12 mouse cellular contexts compared by ENCODE assay signal in the genomic region with DNA sequence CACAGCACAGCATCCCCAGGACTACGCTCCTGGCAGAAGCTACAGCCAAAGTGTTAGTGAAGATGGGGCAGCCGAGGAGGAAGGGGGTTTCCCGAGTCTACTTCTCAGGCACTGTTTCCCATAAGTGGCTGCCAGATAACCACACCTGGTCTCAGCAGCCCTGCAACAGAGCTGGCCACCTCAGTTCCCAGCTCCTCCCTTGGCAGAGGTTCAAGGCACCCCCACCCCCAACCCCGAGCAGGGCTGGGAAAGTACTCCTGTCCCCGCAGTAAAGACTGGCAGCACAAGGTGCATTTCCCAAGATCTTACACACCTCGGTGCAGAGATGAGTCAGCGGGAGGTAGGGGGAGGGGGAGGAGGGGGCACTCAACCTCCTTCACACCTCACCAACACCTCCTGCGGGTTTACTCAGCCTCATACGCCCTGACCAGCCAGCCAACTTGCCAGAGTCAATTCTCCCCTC. TPM values are rescaled to one million over a fixed set of nuclear protein-coding genes. Genes with fewer than 3 reads are reported as not detected.
DNase-seq lines count a peak whose midpoint lies in the region; ATAC-seq and TF ChIP-seq lines count a peak whose summit lies in the region.
"Had no signal": no experiment of that assay in that cellular context is flagged by ENCODE, and none has a peak within 500 bp of the region (broad histone marks: within the 10 kb centered on the region; RNA-seq: fewer than 3 reads in every experiment).

No protein-coding gene starts in this region.

- peak overlapping the region; percentile 42; the same call in 1 of the 2 replicates for H3K27ac ChIP-seq in heart, embryonic 15.5 days
- no peak overlapping the region for H3K27ac ChIP-seq in MEL (ENCODE audit: control insufficient read depth, low read depth, low read length)
- H3K27ac ChIP-seq in limb, embryonic 15.5 days, result peak overlapping the region; percentile 43
- H3K27ac ChIP-seq: forebrain, embryonic 13.5 days; hindbrain, embryonic 12.5 days; liver, embryonic 14.5 days had no signal

- TF ChIP-seq RAD21 in MEL (IDR thresholded peaks at IDR 0.05; ENCODE audit: low read depth, low read length), result no peak

- H3K4me1 ChIP-seq in heart, embryonic 15.5 days (replicated peaks), result peaks cover 68% of the 10 kb centered on the region
- H3K4me1 ChIP-seq in MEL (ENCODE audit: control insufficient read depth in 1 of 2, insufficient read depth in 2 of 2, low read length in 2 of 2), result peaks cover 0 to 8% of the 10 kb centered on the region in 2 experiments; a peak in 1 of 4 replicates
- H3K4me1 ChIP-seq in limb, embryonic 15.5 days, result peaks cover 55% of the 10 kb centered on the region

- H3K27me3 ChIP-seq in heart, embryonic 15.5 days, result no peaks in the 10 kb centered on the region
- H3K27me3 ChIP-seq in MEL (ENCODE audit: control insufficient read depth in 1 of 2, insufficient read depth in 2 of 2, low read length in 2 of 2), result no peaks in the 10 kb centered on the region
- H3K27me3 ChIP-seq in limb, embryonic 15.5 days, result no peaks in the 10 kb centered on the region
- H3K27me3 ChIP-seq: forebrain, embryonic 13.5 days; hindbrain, embryonic 12.5 days had no signal

- DNase-seq in heart, adult 9 months (ENCODE audit: low spot score in 2 of 2), result no peak
- DNase-seq in 3134 (ENCODE audit: extremely low read depth, insufficient read length, low spot score) (peak; percentile 40), MEL (ENCODE audit: low read depth, low spot score) (peak; percentile 34)
- DNase-seq in layer of hippocampus, postnatal 25 days (ENCODE audit: extremely low spot score in 1 of 2, low spot score in 1 of 2), result no peak
- no peak for DNase-seq in urinary bladder, postnatal 4 days (ENCODE audit: low spot score in 2 of 2)
- no peak for DNase-seq in thymus, adult 18-20 months
- DNase-seq: thymus, postnatal 14 days had no signal

- no peaks in the 10 kb centered on the region for H3K36me3 ChIP-seq in heart, embryonic 15.5 days
- peaks cover 0 to 3% of the 10 kb centered on the region in 2 experiments; a peak in 2 of 4 replicates for H3K36me3 ChIP-seq in MEL (ENCODE audit: control insufficient read depth in 1 of 2, insufficient read depth in 2 of 2, low read length in 2 of 2)
- no peaks in the 10 kb centered on the region for H3K36me3 ChIP-seq in limb, embryonic 15.5 days
- H3K36me3 ChIP-seq: hindbrain, embryonic 12.5 days had no signal

- peak; percentile 18; the same call in 1 of the 2 replicates for ATAC-seq in heart, embryonic 15.5 days (replicated peaks; ENCODE audit: insufficient number of reproducible peaks, insufficient read depth, low FRiP score, low read depth)
- ATAC-seq in limb, embryonic 15.5 days (ENCODE audit: insufficient number of reproducible peaks, low FRiP score, low TSS enrichment, low read depth), result peak; percentile 45
- ATAC-seq: forebrain, embryonic 13.5 days had no signal

- no peak overlapping the region for H3K9ac ChIP-seq in heart, embryonic 15.5 days
- H3K9ac ChIP-seq in MEL (ENCODE audit: control insufficient read depth, low read depth, low read length, poor library complexity, severe bottlenecking), result no peak overlapping the region
- no peak overlapping the region for H3K9ac ChIP-seq in limb, embryonic 15.5 days
- H3K9ac ChIP-seq: forebrain, embryonic 13.5 days; hindbrain, embryonic 12.5 days; liver, embryonic 14.5 days had no signal

- TF ChIP-seq POLR2A in MEL (IDR thresholded peaks at IDR 0.05; ENCODE audit: control insufficient read depth in 1 of 2, insufficient read depth in 1 of 2, low read depth in 1 of 2, low read length in 2 of 2, poor library complexity in 1 of 2), result no peak

- H3K4me3 ChIP-seq in heart, embryonic 15.5 days, result no peak overlapping the region
- no peak overlapping the region for H3K4me3 ChIP-seq in MEL (ENCODE audit: control insufficient read depth in 1 of 2, insufficient read depth in 1 of 2, low read depth in 2 of 2, low read length in 2 of 2)
- no peak overlapping the region for H3K4me3 ChIP-seq in limb, embryonic 15.5 days
- H3K4me3 ChIP-seq: forebrain, embryonic 13.5 days; hindbrain, embryonic 12.5 days had no signal

- no peaks in the 10 kb centered on the region for H3K9me3 ChIP-seq in heart, embryonic 15.5 days (replicated peaks)
- no peaks in the 10 kb centered on the region for H3K9me3 ChIP-seq in MEL (replicated peaks; ENCODE audit: insufficient read depth, low read length)
- no peaks in the 10 kb centered on the region for H3K9me3 ChIP-seq in limb, embryonic 15.5 days
- H3K9me3 ChIP-seq: forebrain, embryonic 13.5 days; hindbrain, embryonic 12.5 days had no signal

- H3K79me2 ChIP-seq in MEL (ENCODE audit: control insufficient read depth, insufficient read depth, low read length, poor library complexity), result 0 out of 2 replicates have a peak, but pooled peaks cover 3% of the 10 kb centered on the region

- WGBS in heart, embryonic 15.5 days, result 33% methylated on average over 9 of the region's 9 CpGs
- WGBS in limb, embryonic 15.5 days, result 29% methylated on average over 9 of the region's 9 CpGs

- H3K4me2 ChIP-seq in heart, embryonic 15.5 days, result no peak overlapping the region
- H3K4me2 ChIP-seq in limb, embryonic 15.5 days, result no peak overlapping the region
- H3K4me2 ChIP-seq: forebrain, embryonic 13.5 days; hindbrain, embryonic 12.5 days had no signal

- no peak for TF ChIP-seq CTCF in MEL (IDR thresholded peaks at IDR 0.05 in 2 of 3, conservative IDR thresholded peaks at IDR 0.05 in 1 of 3; ENCODE audit: control insufficient read depth in 1 of 3, insufficient read depth in 1 of 3, low read depth in 2 of 3, low read length in 3 of 3, poor library complexity in 1 of 3, severe bottlenecking in 1 of 3)

- no peak for TF ChIP-seq EP300 in MEL (IDR thresholded peaks at IDR 0.05; ENCODE audit: low read depth in 1 of 2, low read length in 2 of 2)

TF ChIP-seq in MEL, 35 proteins besides CTCF, POLR2A, EP300 and RAD21:
- TF ChIP-seq UBTF (IDR thresholded peaks at IDR 0.05; ENCODE audit: borderline replicate concordance, insufficient read depth, low read depth, low read length) (no peak), CHD2 (IDR thresholded peaks at IDR 0.05; ENCODE audit: low read length) (no peak), POLR2AphosphoS5 (IDR thresholded peaks at IDR 0.05; ENCODE audit: borderline replicate concordance, low read depth, low read length) (no peak), NELFE (IDR thresholded peaks at IDR 0.05; ENCODE audit: low read depth, low read length) (no peak), POLR2AphosphoS2 (IDR thresholded peaks at IDR 0.05; ENCODE audit: low read length) (no peak), SMC3 (IDR thresholded peaks at IDR 0.05; ENCODE audit: low read depth, low read length) (no peak), MAFK (IDR thresholded peaks at IDR 0.05; ENCODE audit: borderline replicate concordance, low read depth, low read length) (no peak)
TF ChIP-seq in MEL: peak in this region for 0.

RNA-seq across cellular contexts. Expression of gene Ksr1, which starts 14.2 kb away (rescaled TPM):
- polyA plus RNA-seq in heart, embryonic 15.5 days (2015; fragmentation: Nextera tagmentation; extraction: Ambion mirVana), result 3.2 and 4.1 TPM in 2 replicates
- 9.7 and 10.5 TPM in 2 replicates for total RNA-seq in MEL (2012; rRNA removed)
- 10 to 100 TPM in 1 of 2 experiments, not detected in 1; 18.4 TPM for polyA plus RNA-seq in MEL (2012; ENCODE audit: insufficient read depth in 1 of 2, insufficient read length in 2 of 2, low read depth in 1 of 2, low replicate concordance in 2 of 2, missing spikeins in 1 of 2)
- polyA plus RNA-seq in limb, embryonic 15.5 days (2015; fragmentation: Nextera tagmentation; extraction: Ambion mirVana), result 4.0 and 5.2 TPM in 2 replicates
- 100 to 1,000 TPM; 189 to 205 TPM for total RNA-seq in layer of hippocampus, postnatal 25 days (2021)

Comparison
In these comparisons a context has a peak if more than half of its experiments do, and no peak if none do; other contexts are left out.
1. DNase-seq: peak in 3134 (single experiment) and MEL (single experiment); none in heart, adult 9 months (0 of 2), layer of hippocampus, postnatal 25 days (0 of 2), urinary bladder, postnatal 4 days (0 of 2) and thymus, adult 18-20 months (0 of 2).